9 mouse cellular contexts compared by ENCODE assay signal in genomic region chr8:69268525-69268924, GRCm38 (mm10). TPM values are rescaled to one million over a fixed set of nuclear protein-coding genes. Genes with fewer than 3 reads are reported as not detected.
DNase-seq lines count a peak whose midpoint lies in the region; ATAC-seq and TF ChIP-seq lines count a peak whose summit lies in the region.
"Had no signal": no experiment of that assay in that cellular context is flagged by ENCODE, and none has a peak within 500 bp of the region (broad histone marks: within the 10 kb centered on the region; RNA-seq: fewer than 3 reads in every experiment).

No protein-coding gene starts in this region.

- peak; percentile 8 for DNase-seq in CD4-positive, CD25-positive, alpha-beta regulatory T cell, adult 2 months (ENCODE audit: low read depth, low spot score)
- DNase-seq in hindbrain, embryonic 11.5 days (ENCODE audit: low spot score): peak; percentile 3
- peak; percentile 11 for DNase-seq in right cerebral cortex, adult 18-20 months
- no peak for DNase-seq in right cerebral cortex, postnatal 25 days
- DNase-seq in stomach, postnatal 0 days (ENCODE audit: low spot score): no peak
- DNase-seq: liver, embryonic 13.5 days had no signal

- TF ChIP-seq EP300 in stomach, postnatal 0 days (optimal IDR thresholded peaks at IDR 0.05): no peak

- no peak overlapping the region for H3K4me3 ChIP-seq in hindbrain, embryonic 11.5 days (ENCODE audit: low read depth, low read length)
- H3K4me3 ChIP-seq in hindbrain, embryonic 12.5 days: no peak overlapping the region
- H3K4me3 ChIP-seq in stomach, postnatal 0 days (ENCODE audit: low read depth, low read length): no peak overlapping the region
- H3K4me3 ChIP-seq: liver, embryonic 13.5 days had no signal

- no peak for ATAC-seq in CD4-positive, CD25-positive, alpha-beta regulatory T cell, adult 4 months
- ATAC-seq in hindbrain, embryonic 11.5 days (ENCODE audit: low FRiP score): no peak
- ATAC-seq in hindbrain, embryonic 12.5 days (ENCODE audit: low FRiP score): no peak
- no peak for ATAC-seq in stomach, postnatal 0 days (ENCODE audit: low FRiP score, low TSS enrichment)
- no peak for ATAC-seq in erythroid progenitor cell, adult 5-6 weeks (replicated peaks; ENCODE audit: low FRiP score, poor library complexity, severe bottlenecking)

- no peaks in the 10 kb centered on the region; the same call in 1 of the 2 replicates for H3K4me1 ChIP-seq in hindbrain, embryonic 11.5 days (replicated peaks; ENCODE audit: control insufficient read depth, insufficient read depth, low read length)
- H3K4me1 ChIP-seq in hindbrain, embryonic 12.5 days: peaks cover 6% of the 10 kb centered on the region; the same call in 1 of the 2 replicates
- no peaks in the 10 kb centered on the region for H3K4me1 ChIP-seq in stomach, postnatal 0 days (replicated peaks; ENCODE audit: control insufficient read depth, insufficient read depth)

- no peaks in the 10 kb centered on the region for H3K9me3 ChIP-seq in hindbrain, embryonic 11.5 days (ENCODE audit: control insufficient read depth, low read length)
- no peaks in the 10 kb centered on the region for H3K9me3 ChIP-seq in hindbrain, embryonic 12.5 days (replicated peaks)
- no peaks in the 10 kb centered on the region for H3K9me3 ChIP-seq in stomach, postnatal 0 days (ENCODE audit: control insufficient read depth, low read length)
- H3K9me3 ChIP-seq: liver, embryonic 13.5 days had no signal

- no peaks in the 10 kb centered on the region for H3K36me3 ChIP-seq in hindbrain, embryonic 11.5 days (ENCODE audit: control insufficient read depth, insufficient read depth, low read length)
- 0 out of 2 replicates have a peak, but pooled peaks cover 6% of the 10 kb centered on the region for H3K36me3 ChIP-seq in hindbrain, embryonic 12.5 days
- H3K36me3 ChIP-seq in stomach, postnatal 0 days (ENCODE audit: control insufficient read depth, insufficient read depth, low read length): no peaks in the 10 kb centered on the region
- H3K36me3 ChIP-seq: liver, embryonic 13.5 days had no signal

- TF ChIP-seq CTCF in stomach, postnatal 0 days (IDR thresholded peaks at IDR 0.05; ENCODE audit: low read depth): peak; percentile 48

- no peaks in the 10 kb centered on the region for H3K27me3 ChIP-seq in hindbrain, embryonic 11.5 days (ENCODE audit: control insufficient read depth, insufficient read depth, low read length)
- H3K27me3 ChIP-seq in hindbrain, embryonic 12.5 days: no peaks in the 10 kb centered on the region
- no peaks in the 10 kb centered on the region for H3K27me3 ChIP-seq in stomach, postnatal 0 days (ENCODE audit: control insufficient read depth, insufficient read depth, low read length)
- H3K27me3 ChIP-seq: liver, embryonic 13.5 days had no signal

- H3K4me2 ChIP-seq in hindbrain, embryonic 11.5 days (replicated peaks; ENCODE audit: low read depth, low read length): no peak overlapping the region
- no peak overlapping the region for H3K4me2 ChIP-seq in hindbrain, embryonic 12.5 days (replicated peaks)
- no peak overlapping the region for H3K4me2 ChIP-seq in stomach, postnatal 0 days (replicated peaks; ENCODE audit: low read depth)
- H3K4me2 ChIP-seq: liver, embryonic 13.5 days had no signal

- H3K9ac ChIP-seq in hindbrain, embryonic 11.5 days (ENCODE audit: low read depth, low read length): no peak overlapping the region
- H3K9ac ChIP-seq in hindbrain, embryonic 12.5 days: no peak overlapping the region
- no peak overlapping the region for H3K9ac ChIP-seq in stomach, postnatal 0 days (ENCODE audit: low read length)
- H3K9ac ChIP-seq: liver, embryonic 13.5 days had no signal

- H3K27ac ChIP-seq in hindbrain, embryonic 11.5 days (ENCODE audit: low read depth, low read length): no peak overlapping the region
- no peak overlapping the region for H3K27ac ChIP-seq in hindbrain, embryonic 12.5 days
- no peak overlapping the region for H3K27ac ChIP-seq in stomach, postnatal 0 days (replicated peaks)
- H3K27ac ChIP-seq: liver, embryonic 13.5 days had no signal

- WGBS in hindbrain, embryonic 11.5 days: 66% methylated on average over 4 of the region's 4 CpGs
- 66% methylated on average over 4 of the region's 4 CpGs for WGBS in hindbrain, embryonic 12.5 days
- WGBS in stomach, postnatal 0 days: 67% methylated on average over 4 of the region's 4 CpGs

RNA-seq across cellular contexts. Expression of gene D130040H23Rik, which starts 2.4 kb away (rescaled TPM):
- polyA plus RNA-seq in CD4-positive, CD25-positive, alpha-beta regulatory T cell, adult 4 months (2017; shearing (Covaris generic)): 10 to 100 TPM; 36.7 to 37.4 TPM
- 6.3 and 10.6 TPM in 2 replicates for polyA plus RNA-seq in hindbrain, embryonic 11.5 days (2014; fragmentation: Nextera tagmentation; extraction: Ambion mirVana)
- polyA plus RNA-seq in hindbrain, embryonic 12.5 days (2016; fragmentation: Nextera tagmentation; extraction: Ambion mirVana): 9.5 and 10.8 TPM in 2 replicates
- polyA plus RNA-seq in stomach, postnatal 0 days (2015; fragmentation: Nextera tagmentation; extraction: Ambion mirVana): 2.1 and 2.7 TPM in 2 replicates
- 4.3 TPM in 1 of 2 replicates, not detected in the other for total RNA-seq in erythroid progenitor cell, adult 5-6 weeks (2015; ENCODE audit: low replicate concordance)
- 1.5 and 2.7 TPM in 2 replicates for total RNA-seq in erythroid progenitor cell, adult 5-6 weeks (2017; ENCODE audit: low replicate concordance)

RNA-seq across cellular contexts. Expression of gene Zfp930, which starts 59.7 kb away (rescaled TPM):
- polyA plus RNA-seq in CD4-positive, CD25-positive, alpha-beta regulatory T cell, adult 4 months (2017; shearing (Covaris generic)): 10 to 100 TPM; 15.8 to 21.8 TPM
- 18.7 and 24.2 TPM in 2 replicates for polyA plus RNA-seq in hindbrain, embryonic 11.5 days (2014; fragmentation: Nextera tagmentation; extraction: Ambion mirVana)
- polyA plus RNA-seq in hindbrain, embryonic 12.5 days (2016; fragmentation: Nextera tagmentation; extraction: Ambion mirVana): 12.1 and 14.0 TPM in 2 replicates
- 7.4 and 7.9 TPM in 2 replicates for polyA plus RNA-seq in stomach, postnatal 0 days (2015; fragmentation: Nextera tagmentation; extraction: Ambion mirVana)
- total RNA-seq in erythroid progenitor cell, adult 5-6 weeks (2015; ENCODE audit: low replicate concordance): 1.3 and 7.9 TPM in 2 replicates
- total RNA-seq in erythroid progenitor cell, adult 5-6 weeks (2017; ENCODE audit: low replicate concordance): 2.9 and 3.5 TPM in 2 replicates

Comparison
In these comparisons a context has a peak if more than half of its experiments do, and no peak if none do; other contexts are left out.
1. DNase-seq: peak in CD4-positive, CD25-positive, alpha-beta regulatory T cell, adult 2 months (single experiment), hindbrain, embryonic 11.5 days (single experiment) and right cerebral cortex, adult 18-20 months (single experiment); none in right cerebral cortex, postnatal 25 days (single experiment) and stomach, postnatal 0 days (single experiment).